Mouse (Mus musculus): Measurements from ENCODE around the gene Nsl1. TPM values are rescaled to one million over a fixed set of nuclear protein-coding genes. Genes with fewer than 3 reads are reported as not detected.
A peak's percentile ranks its signal among the peaks of the same experiment; 100 is the strongest.
"Not testable (repeated sequence)": the region's sequence is repeated elsewhere in the genome, so short reads cannot be mapped to it uniquely, and the experiment has no call there.

The Nsl1 gene
- polyA plus RNA-seq (2015; fragmentation: Nextera tagmentation; extraction: Ambion mirVana), result 17.6 and 18.2 TPM in 2 replicates

GRCm38 (mm10) chr1:191062781-191063485, at the start of gene Nsl1, which contains the start of gene Tatdn3:
TSS of gene Nsl1 (plus strand) at chr1:191063012.
TSS of gene Tatdn3 (minus strand) at chr1:191062932.
- Histone ChIP-seq H3K4me1 (peaks cover 10% of the 10 kb centered on the region), H3K4me3 (replicated peaks) (peak within 1 kb of the TSS; percentile 83), H3K9ac (peak within 1 kb of the TSS; percentile 73), H3K4me2 (replicated peaks) (peak within 1 kb of the TSS; percentile 92), H3K36me3 (peaks cover 13% of the 10 kb centered on the region), H3K9me3 (replicated peaks) (no peaks in the 10 kb centered on the region), H3K27ac (replicated peaks) (peak within 1 kb of the TSS; percentile 65), H3K27me3 (no peaks in the 10 kb centered on the region)
- WGBS, result under 1% methylated on average over 56 of the region's 56 CpGs
- ATAC-seq (ENCODE audit: insufficient number of reproducible peaks, low FRiP score, low TSS enrichment, low read depth), result peak; percentile 83

- Histone ChIP-seq H3K9ac (no peak overlapping the region), H3K36me3 (peaks cover 47% of the 10 kb centered on the region), H3K27ac (replicated peaks) (no peak overlapping the region), H3K4me2 (replicated peaks) (no peak overlapping the region), H3K4me1 (no peaks in the 10 kb centered on the region), H3K9me3 (replicated peaks) (no peaks in the 10 kb centered on the region), H3K4me3 (replicated peaks) (no peak overlapping the region), H3K27me3 (no peaks in the 10 kb centered on the region)
- no peak for ATAC-seq (ENCODE audit: insufficient number of reproducible peaks, low FRiP score, low TSS enrichment, low read depth)
- WGBS, result 94% methylated on average over 3 of the region's 3 CpGs
Measured at GRCm38 (mm10) chr1:191014271-191014670, 48.5 kb upstream of the Nsl1 start.

- H3K9me3 ChIP-seq (replicated peaks), result no peaks in the 10 kb centered on the region
- H3K9ac ChIP-seq, result no peak overlapping the region
- no peak for ATAC-seq (ENCODE audit: insufficient number of reproducible peaks, low FRiP score, low TSS enrichment, low read depth)
- H3K4me1 ChIP-seq, result 0 out of 2 replicates have a peak, but pooled peaks cover 4% of the 10 kb centered on the region
- H3K4me3 ChIP-seq (replicated peaks), result no peak overlapping the region
- H3K27ac ChIP-seq (replicated peaks), result no peak overlapping the region
- H3K27me3 ChIP-seq, result no peaks in the 10 kb centered on the region
- 88% methylated on average over 5 of the region's 5 CpGs for WGBS
- H3K4me2 ChIP-seq (replicated peaks), result no peak overlapping the region
- peaks cover 16% of the 10 kb centered on the region; the same call in 1 of the 2 replicates for H3K36me3 ChIP-seq
Measured at GRCm38 (mm10) chr1:191019803-191020202, 43.0 kb upstream of the Nsl1 start.

GRCm38 (mm10) chr1:191020217-191020924, 42.4 kb upstream of the Nsl1 start:
- ATAC-seq (ENCODE audit: insufficient number of reproducible peaks, low FRiP score, low TSS enrichment, low read depth), result no peak
- Histone ChIP-seq H3K9ac (no peak overlapping the region), H3K27me3 (no peaks in the 10 kb centered on the region), H3K4me2 (replicated peaks) (no peak overlapping the region), H3K4me3 (replicated peaks) (no peak overlapping the region), H3K4me1 (peaks cover 9% of the 10 kb centered on the region; the same call in 1 of the 2 replicates), H3K27ac (replicated peaks) (no peak overlapping the region), H3K36me3 (peaks cover 12% of the 10 kb centered on the region; the same call in 1 of the 2 replicates), H3K9me3 (replicated peaks) (no peaks in the 10 kb centered on the region)
- 53% methylated on average over 3 of the region's 3 CpGs for WGBS

- ATAC-seq (ENCODE audit: insufficient number of reproducible peaks, low FRiP score, low TSS enrichment, low read depth), result no peak
- peaks cover 12% of the 10 kb centered on the region; the same call in 1 of the 2 replicates for H3K36me3 ChIP-seq
- no peak overlapping the region for H3K9ac ChIP-seq
- H3K4me3 ChIP-seq (replicated peaks), result no peak overlapping the region
- 70% methylated on average over 7 of the region's 7 CpGs for WGBS
- H3K4me1 ChIP-seq, result peaks cover 11% of the 10 kb centered on the region; the same call in 1 of the 2 replicates
- no peak overlapping the region for H3K4me2 ChIP-seq (replicated peaks)
- no peaks in the 10 kb centered on the region for H3K9me3 ChIP-seq (replicated peaks)
- H3K27ac ChIP-seq (replicated peaks), result peak overlapping the region; percentile 23; the same call in 1 of the 2 replicates
- no peaks in the 10 kb centered on the region for H3K27me3 ChIP-seq
Measured at GRCm38 (mm10) chr1:191021016-191021415, 41.8 kb upstream of the Nsl1 start.

- 62% methylated on average over 2 of the region's 2 CpGs for WGBS
- Histone ChIP-seq H3K4me3 (replicated peaks) (no peak overlapping the region), H3K9ac (no peak overlapping the region), H3K9me3 (replicated peaks) (no peaks in the 10 kb centered on the region), H3K4me2 (replicated peaks) (no peak overlapping the region), H3K4me1 (peaks cover 18% of the 10 kb centered on the region), H3K27me3 (no peaks in the 10 kb centered on the region), H3K36me3 (0 out of 2 replicates have a peak, but pooled peaks cover 6% of the 10 kb centered on the region), H3K27ac (replicated peaks) (no peak overlapping the region)
- no peak for ATAC-seq (ENCODE audit: insufficient number of reproducible peaks, low FRiP score, low TSS enrichment, low read depth)
Measured at GRCm38 (mm10) chr1:191023140-191023539, 39.7 kb upstream of the Nsl1 start.

- H3K36me3 ChIP-seq; H3K27ac ChIP-seq (replicated peaks); H3K4me3 ChIP-seq (replicated peaks); ATAC-seq (ENCODE audit: insufficient number of reproducible peaks, low FRiP score, low TSS enrichment, low read depth); H3K4me2 ChIP-seq (replicated peaks); H3K9me3 ChIP-seq (replicated peaks); H3K9ac ChIP-seq; H3K27me3 ChIP-seq: not testable (repeated sequence)
- WGBS, result 92% methylated on average over 5 of the region's 6 CpGs
- peaks cover 18% of the 10 kb centered on the region for H3K4me1 ChIP-seq
Measured at GRCm38 (mm10) chr1:191023806-191024205, 39.0 kb upstream of the Nsl1 start.

- Histone ChIP-seq H3K9me3 (replicated peaks) (no peaks in the 10 kb centered on the region), H3K9ac (peak overlapping the region; percentile 65), H3K27ac (replicated peaks) (peak overlapping the region; percentile 86), H3K36me3 (0 out of 2 replicates have a peak, but pooled peaks cover 6% of the 10 kb centered on the region), H3K4me3 (replicated peaks) (peak overlapping the region; percentile 67), H3K4me1 (peaks cover 18% of the 10 kb centered on the region), H3K4me2 (replicated peaks) (peak overlapping the region; percentile 89), H3K27me3 (no peaks in the 10 kb centered on the region)
- ATAC-seq (ENCODE audit: insufficient number of reproducible peaks, low FRiP score, low TSS enrichment, low read depth), result peak; percentile 40; the same call in 1 of the 2 replicates
- 2% methylated on average over 69 of the region's 69 CpGs for WGBS
Measured at GRCm38 (mm10) chr1:191025016-191026012, 37.5 kb upstream of the Nsl1 start.

GRCm38 (mm10) chr1:191026021-191026713, 36.6 kb upstream of the Nsl1 start, which contains the start of gene Flvcr1:
TSS of gene Flvcr1 (minus strand) at chr1:191026158.
- Histone ChIP-seq H3K4me1 (peaks cover 18% of the 10 kb centered on the region), H3K27me3 (no peaks in the 10 kb centered on the region), H3K9ac (peak within 1 kb of the TSS; percentile 65), H3K4me3 (replicated peaks) (peak within 1 kb of the TSS; percentile 67), H3K36me3 (0 out of 2 replicates have a peak, but pooled peaks cover 6% of the 10 kb centered on the region), H3K27ac (replicated peaks) (peak within 1 kb of the TSS; percentile 86), H3K4me2 (replicated peaks) (peak within 1 kb of the TSS; percentile 89), H3K9me3 (replicated peaks) (no peaks in the 10 kb centered on the region)
- peak; percentile 99 for ATAC-seq (ENCODE audit: insufficient number of reproducible peaks, low FRiP score, low TSS enrichment, low read depth)
- under 1% methylated on average over 50 of the region's 50 CpGs for WGBS

- no peak for ATAC-seq (ENCODE audit: insufficient number of reproducible peaks, low FRiP score, low TSS enrichment, low read depth)
- 53% methylated on average over 10 of the region's 10 CpGs for whole genome bisulfite sequencing
- H3K27ac ChIP-seq (replicated peaks), result no peak overlapping the region
Measured at GRCm38 (mm10) chr1:191030182-191030581, 32.6 kb upstream of the Nsl1 start.

More at GRCm38 (mm10) chr1:191030182-191030581, 32.6 kb upstream of the Nsl1 start:
- H3K9me3 ChIP-seq (replicated peaks), result no peaks in the 10 kb centered on the region
- H3K4me1 ChIP-seq, result peaks cover 11% of the 10 kb centered on the region
- no peaks in the 10 kb centered on the region for H3K36me3 ChIP-seq
- no peak overlapping the region for H3K9ac ChIP-seq
- H3K4me3 ChIP-seq (replicated peaks), result no peak overlapping the region
- no peaks in the 10 kb centered on the region for H3K27me3 ChIP-seq
- H3K4me2 ChIP-seq (replicated peaks), result no peak overlapping the region

Measured in embryonic facial prominence, embryonic 15.5 days (tissue).